Mouse (Mus musculus) layer of hippocampus, adult 9-10 months (tissue): Measurements from ENCODE around the gene 2210016L21Rik.

Experiments
- DNase-seq: peaks from one replicate; pipeline ENCODE4 v3.0.0; 2022; ENCODE audit warnings: low spot score

Gene 2210016L21Rik

GRCm38 (mm10) chr5:114945072-114945471 is 3.1 kb downstream of the 2210016L21Rik start:
- DNase-seq = no peak

- no peak for DNase-seq
These were observed 6.9 kb downstream of the 2210016L21Rik start for GRCm38 (mm10) chr5:114948891-114949290.

GRCm38 (mm10) chr5:114949316-114949715 is 7.4 kb downstream of the 2210016L21Rik start:
- DNase-seq = no peak

- DNase-seq = no peak
These were observed 7.9 kb downstream of the 2210016L21Rik start for GRCm38 (mm10) chr5:114949812-114950211.

GRCm38 (mm10) chr5:114950669-114951068 is 8.7 kb downstream of the 2210016L21Rik start:
- no peak for DNase-seq

- no peak for DNase-seq
These were observed 9.4 kb downstream of the 2210016L21Rik start for GRCm38 (mm10) chr5:114951279-114951880.

GRCm38 (mm10) chr5:114953326-114953725 is 11.4 kb downstream of the 2210016L21Rik start:
- no peak for DNase-seq

- no peak for DNase-seq
These were observed 16.1 kb downstream of the 2210016L21Rik start for GRCm38 (mm10) chr5:114958069-114958468.

GRCm38 (mm10) chr5:114961590-114962360 is 19.8 kb downstream of the 2210016L21Rik start:
- DNase-seq = no peak

- DNase-seq = no peak
These were observed 22.5 kb downstream of the 2210016L21Rik start for GRCm38 (mm10) chr5:114964315-114964966.

- DNase-seq = no peak
These were observed 23.3 kb downstream of the 2210016L21Rik start for GRCm38 (mm10) chr5:114964967-114965898.

GRCm38 (mm10) chr5:114967523-114968268 is 25.7 kb downstream of the 2210016L21Rik start:
- no peak for DNase-seq

GRCm38 (mm10) chr5:114968651-114969050 is 26.7 kb downstream of the 2210016L21Rik start:
- DNase-seq = no peak

GRCm38 (mm10) chr5:114969064-114969463 is 27.1 kb downstream of the 2210016L21Rik start:
- no peak for DNase-seq

- no peak for DNase-seq
These were observed 27.8 kb downstream of the 2210016L21Rik start for GRCm38 (mm10) chr5:114969609-114970215.

GRCm38 (mm10) chr5:114970824-114971227 is 28.9 kb downstream of the 2210016L21Rik start, which contains the start of gene Hnf1a:
Hnf1a (minus strand) TSS chr5:114971094.
- DNase-seq = no peak

GRCm38 (mm10) chr5:114972201-114972600 is 30.2 kb downstream of the 2210016L21Rik start:
- no peak for DNase-seq

- no peak for DNase-seq
These were observed 31.2 kb downstream of the 2210016L21Rik start for GRCm38 (mm10) chr5:114973131-114973530.

- DNase-seq = no peak
These were observed 35.0 kb downstream of the 2210016L21Rik start for GRCm38 (mm10) chr5:114976935-114977334.

- DNase-seq = no peak
These were observed 36.5 kb downstream of the 2210016L21Rik start for GRCm38 (mm10) chr5:114978473-114978872.

- DNase-seq = no peak
These were observed 36.9 kb downstream of the 2210016L21Rik start for GRCm38 (mm10) chr5:114978888-114979249.
